Mouse (Mus musculus) CH12.LX (cell line): ENCODE results near the gene Ppp2ca. TPM values are rescaled to one million over a fixed set of nuclear protein-coding genes. Genes with fewer than 3 reads are reported as not detected.
"Not testable (repeated sequence)": the region's sequence is repeated elsewhere in the genome, so short reads cannot be mapped to it uniquely, and the experiment has no call there.

ENCODE experiments used
- DNase-seq: peaks from one replicate; pipeline ENCODE4 v3.0.0-alpha.2; 2013; ENCODE audit errors: extremely low read depth
- H3K27ac ChIP-seq: 2 replicates; pipeline ENCODE4 v1.5.1; 2012; ENCODE audit warnings: low read depth, mild to moderate bottlenecking, control low read depth, moderate library complexity; ENCODE audit not compliant: insufficient read depth
- H3K27me3 ChIP-seq: replicated peaks from 2 replicates; pipeline ENCODE3; 2012; ENCODE audit warnings: inconsistent platforms
- H3K36me3 ChIP-seq, 2 experiments: replicated peaks in 1 of 2; 2 replicates each; pipeline versions ENCODE3 to v1.6.1; 2012; ENCODE audit warnings: inconsistent platforms in 1 of 2, low read length in 1 of 2, mild to moderate bottlenecking in 1 of 2, mixed read lengths in 1 of 2, moderate library complexity in 1 of 2; ENCODE audit not compliant: control insufficient read depth in 1 of 2, insufficient read depth in 1 of 2
- H3K4me1 ChIP-seq, 2 experiments: 2 replicates each; pipeline ENCODE4 v1.6.1; 2012; ENCODE audit warnings: inconsistent platforms in 1 of 2, moderate library complexity in 1 of 2; ENCODE audit not compliant: insufficient read depth in 2 of 2, control insufficient read depth in 1 of 2
- H3K4me2 ChIP-seq: 2 replicates; pipeline ENCODE4 v1.6.1; 2012; ENCODE audit warnings: low read depth, mild to moderate bottlenecking, control low read depth; ENCODE audit not compliant: poor library complexity, insufficient read depth, severe bottlenecking
- H3K4me3 ChIP-seq, 3 experiments: fragments of 150-350 bp in 1 of 3; sonication (generic) in 1 of 3; replicated peaks in 1 of 3; 2 replicates each; pipeline versions ENCODE3 to v1.5.1; 2011 to 2012; ENCODE audit warnings: low read depth in 2 of 3, low read length in 2 of 3, mild to moderate bottlenecking in 2 of 3, moderate library complexity in 2 of 3, control low read depth in 1 of 3, improper control_type of control experiment in 1 of 3, inconsistent platforms in 1 of 3, mixed read lengths in 1 of 3; ENCODE audit not compliant: poor library complexity in 1 of 3
- H3K79me2 ChIP-seq: replicated peaks from 2 replicates; pipeline ENCODE4 v1.6.1; 2012; ENCODE audit warnings: mild to moderate bottlenecking, moderate library complexity; ENCODE audit not compliant: control insufficient read depth, poor library complexity, insufficient read depth, severe bottlenecking; ENCODE audit errors: extremely low read depth
- H3K9ac ChIP-seq: 2 replicates; pipeline ENCODE4 v1.6.1; 2012; ENCODE audit warnings: low read depth, mild to moderate bottlenecking, control low read depth, moderate library complexity; ENCODE audit not compliant: insufficient read depth
- H3K9me3 ChIP-seq: replicated peaks from 2 replicates; pipeline ENCODE3; 2012; ENCODE audit warnings: low read length, inconsistent platforms, mixed read lengths
- BHLHE40 ChIP-seq: IDR thresholded peaks from 2 replicates; pipeline ENCODE4 v1.6.1; 2011; ENCODE audit warnings: mild to moderate bottlenecking, low read depth, low read length, improper control_type of control experiment
- ELF1 ChIP-seq: IDR thresholded peaks from 2 replicates; pipeline ENCODE4 v1.6.1; 2014; ENCODE audit warnings: low read depth, mild to moderate bottlenecking, inconsistent platforms, low read length, improper control_type of control experiment
- EP300 ChIP-seq: IDR thresholded peaks from 2 replicates; pipeline ENCODE4 v1.6.1; 2011; ENCODE audit warnings: low read length, improper control_type of control experiment
- ETS1 ChIP-seq: conservative IDR thresholded peaks from 2 replicates; pipeline ENCODE4 v1.6.1; 2012; ENCODE audit warnings: low read depth, mild to moderate bottlenecking, inconsistent platforms, low read length, improper control_type of control experiment, moderate library complexity
- HCFC1 ChIP-seq: IDR thresholded peaks from 2 replicates; pipeline ENCODE4 v1.6.1; 2012; ENCODE audit warnings: low read depth, mild to moderate bottlenecking, inconsistent platforms, low read length, improper control_type of control experiment
- IRF4 ChIP-seq: IDR thresholded peaks from 2 replicates; pipeline ENCODE4 v1.6.1; 2014; ENCODE audit warnings: low read depth, mild to moderate bottlenecking, inconsistent platforms, low read length, improper control_type of control experiment
- JUND ChIP-seq: conservative IDR thresholded peaks from 2 replicates; pipeline ENCODE4 v1.6.1; 2011; ENCODE audit warnings: low read depth, low read length, improper control_type of control experiment
- MAZ ChIP-seq: IDR thresholded peaks from 2 replicates; pipeline ENCODE4 v1.6.1; 2012; ENCODE audit warnings: low read depth, mild to moderate bottlenecking, inconsistent platforms, low read length, improper control_type of control experiment, moderate library complexity
- MEF2A ChIP-seq: IDR thresholded peaks from 2 replicates; pipeline ENCODE4 v1.6.1; 2014; ENCODE audit warnings: low read depth, mild to moderate bottlenecking, inconsistent platforms, low read length, improper control_type of control experiment, borderline replicate concordance
- RAD21 ChIP-seq: IDR thresholded peaks from 2 replicates; pipeline ENCODE4 v1.6.1; 2011; ENCODE audit warnings: low read depth, mild to moderate bottlenecking, low read length, improper control_type of control experiment, moderate library complexity
- RCOR1 ChIP-seq: conservative IDR thresholded peaks from 2 replicates; pipeline ENCODE4 v1.6.1; 2012; ENCODE audit warnings: low read depth, mild to moderate bottlenecking, inconsistent platforms, low read length, improper control_type of control experiment
- TCF12 ChIP-seq: IDR thresholded peaks from 2 replicates; pipeline ENCODE4 v1.6.1; 2014; ENCODE audit warnings: low read depth, mild to moderate bottlenecking, inconsistent platforms, low read length, improper control_type of control experiment
- USF1 ChIP-seq: IDR thresholded peaks from 2 replicates; pipeline ENCODE4 v1.6.1; 2014; ENCODE audit warnings: low read depth, mild to moderate bottlenecking, inconsistent platforms, low read length, improper control_type of control experiment
- ZKSCAN1 ChIP-seq: IDR thresholded peaks from 2 replicates; pipeline ENCODE4 v1.6.1; 2012; ENCODE audit warnings: low read depth, inconsistent platforms, low read length, improper control_type of control experiment, borderline replicate concordance
- dilution Hi-C: fragments of 300-500 bp; cut with MboI; formaldehyde crosslinking; loops from 2 replicates; pipeline ENCODE4 v1.14.3; 2020; ENCODE audit warnings: low sequenced_read_pairs; ENCODE audit not compliant: extremely low pct_unique_long_range_greater_than_20kb, extremely low pct_ligation_motif_present
- in situ Hi-C: fragments of 300-500 bp; cut with MboI; formaldehyde crosslinking; loops from 3 replicates; pipeline ENCODE4 v1.14.3; 2019; ENCODE audit warnings: low sequenced_read_pairs, low pct_ligation_motif_present, low pct_unique_long_range_greater_than_20kb, mixed read lengths
- polyA plus RNA-seq: library from polyadenylated mRNA; unstranded; fragments of >175 nt; gene quantifications from 2 replicates; pipeline ENCODE4 v1.2.1, GENCODE M21; 2012; ENCODE audit warnings: low read depth; ENCODE audit not compliant: insufficient read length
- total RNA-seq, 2 experiments: library from RNA; depleted of rRNA; stranded (reverse); fragments of 300-350 nt in 1 of 2; fragments of >200 nt in 1 of 2; gene quantifications; 2 replicates each; pipeline ENCODE4 v1.2.3; 2012 to 2014

The Ppp2ca gene
- total and polyA plus RNA-seq, 3 experiments, result 85.5 to 185 (median 177) TPM

DNA sequence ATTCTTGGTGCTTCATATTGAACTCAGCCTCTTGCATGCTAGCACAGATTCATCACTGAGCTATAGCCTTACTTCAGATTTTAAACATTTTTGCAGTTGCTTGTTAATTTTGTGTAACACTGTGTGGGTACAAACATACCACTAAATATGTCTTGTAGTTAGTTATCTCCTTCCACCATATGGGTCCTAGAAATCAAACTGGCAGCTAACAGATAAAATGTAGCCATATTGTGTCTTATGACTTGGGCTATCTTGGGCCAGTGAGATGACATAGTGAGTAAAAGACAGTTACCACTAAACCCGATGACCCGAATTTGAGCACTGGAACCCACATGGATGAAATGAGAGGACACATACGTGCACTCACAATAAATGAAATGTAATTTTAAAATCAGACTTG, 17.0 kb downstream of the Ppp2ca start:
- H3K27ac ChIP-seq, result no peak overlapping the region
- no peak for TF ChIP-seq RAD21
- no peak for TF ChIP-seq HCFC1
- TF ChIP-seq ETS1, result no peak
- TF ChIP-seq RCOR1, result no peak
- TF ChIP-seq TCF12, result no peak
- no peak for TF ChIP-seq MAZ
- TF ChIP-seq, all 38 proteins: peak for 0
- Histone ChIP-seq H3K9me3 (peaks cover 18% of the 10 kb centered on the region), H3K9ac (no peak overlapping the region), H3K36me3 (peaks cover 67 to 87% of the 10 kb centered on the region in 2 experiments), H3K4me3 (no peak overlapping the region), H3K4me2 (no peak overlapping the region), H3K4me1 (no peaks in the 10 kb centered on the region), H3K27me3 (no peaks in the 10 kb centered on the region), H3K79me2 (peaks cover 76% of the 10 kb centered on the region)
- in situ Hi-C loops, result no loop called here
- dilution Hi-C loops, result no loop called here
- DNase-seq, result no peak

GRCm38 (mm10) chr11:52116117-52116516, 17.6 kb downstream of the Ppp2ca start:
- in situ Hi-C loops, H3K4me1 ChIP-seq, DNase-seq, H3K4me3 ChIP-seq, dilution Hi-C loops, H3K4me2 ChIP-seq, H3K9ac ChIP-seq, H3K27ac ChIP-seq, H3K27me3 ChIP-seq: not testable (repeated sequence)
- Histone ChIP-seq H3K9me3 (peaks cover 18% of the 10 kb centered on the region), H3K36me3 (peaks cover 71 to 92% of the 10 kb centered on the region in 2 experiments), H3K79me2 (peaks cover 70% of the 10 kb centered on the region)

DNA sequence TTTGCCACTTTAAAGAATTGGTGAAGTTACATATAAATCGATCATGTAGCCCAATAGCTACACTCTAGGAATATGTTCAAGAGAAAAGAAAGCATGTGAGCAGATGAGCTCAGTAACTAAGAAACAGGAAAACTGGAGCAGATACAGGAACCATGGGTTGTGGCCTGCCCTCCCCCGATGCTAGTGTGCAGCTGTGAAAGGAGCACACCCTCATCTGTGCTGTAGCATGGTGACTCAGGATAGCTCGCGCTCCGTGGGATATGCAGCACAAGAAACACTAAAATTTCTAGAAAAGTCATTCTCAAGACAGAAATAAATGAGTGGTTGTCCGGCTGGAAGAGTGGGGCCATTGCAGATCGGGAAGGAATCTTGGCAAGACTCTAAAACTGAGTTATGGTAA, 18.7 kb downstream of the Ppp2ca start:
- Histone ChIP-seq H3K27me3 (no peaks in the 10 kb centered on the region), H3K79me2 (peaks cover 59% of the 10 kb centered on the region), H3K36me3 (peaks cover 81 to 97% of the 10 kb centered on the region in 2 experiments), H3K9ac (no peak overlapping the region), H3K4me1 (no peaks in the 10 kb centered on the region), H3K4me3 (no peak overlapping the region), H3K9me3 (peaks cover 18% of the 10 kb centered on the region), H3K27ac (no peak overlapping the region)
- dilution Hi-C loops (no loop called here), in situ Hi-C loops (no loop called here)
- DNase-seq, result no peak
- TF ChIP-seq ELF1, result no peak
- no peak for TF ChIP-seq USF1
- no peak for TF ChIP-seq BHLHE40
- no peak for TF ChIP-seq JUND
- no peak for TF ChIP-seq IRF4
- no peak for TF ChIP-seq EP300
- no peak for TF ChIP-seq ZKSCAN1
- TF ChIP-seq MEF2A, result no peak
- TF ChIP-seq, all 38 proteins: peak for 0
- no peak overlapping the region for H3K4me2 ChIP-seq
